Mouse (Mus musculus): ENCODE data around the gene Chd8. TPM values are rescaled to one million over a fixed set of nuclear protein-coding genes. Genes with fewer than 3 reads are reported as not detected.
"Not testable (repeated sequence)": the region's sequence is repeated elsewhere in the genome, so short reads cannot be mapped to it uniquely, and the experiment has no call there.

Gene Chd8
- polyA plus RNA-seq (2015; fragmentation: Nextera tagmentation; extraction: Ambion mirVana), result 15.7 and 17.4 TPM in 2 replicates

- 0% methylated on average over 53 of the region's 54 CpGs for WGBS
These were observed at the start of gene Chd8 for GRCm38 (mm10) chr14:52257484-52258213. TSS of gene Chd8 (minus strand) at chr14:52257780.

DNA sequence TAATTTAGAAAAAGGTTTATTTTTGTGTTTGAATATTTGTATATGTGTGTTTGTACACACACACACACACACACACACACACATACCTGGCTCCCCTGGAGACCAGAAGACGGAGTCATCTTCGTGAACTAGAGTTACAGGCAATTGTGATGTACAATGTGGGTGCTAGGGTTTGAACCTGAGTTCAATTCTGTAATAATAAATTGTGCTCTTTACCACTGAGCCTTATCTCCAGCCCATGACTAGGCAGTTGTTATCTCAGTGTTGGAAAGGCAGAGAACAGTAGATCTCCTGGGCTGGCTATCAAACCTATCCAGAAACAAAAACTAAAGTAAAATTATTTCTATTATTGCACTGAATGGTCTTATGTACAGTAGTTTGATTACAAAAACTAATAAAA, 48.5 kb upstream of the Chd8 start:
- TF ChIP-seq CTCF (IDR thresholded peaks at IDR 0.05; ENCODE audit: low read depth), result no peak
- Histone ChIP-seq H3K36me3 (ENCODE audit: control insufficient read depth, insufficient read depth) (no peaks in the 10 kb centered on the region), H3K4me1 (replicated peaks; ENCODE audit: control insufficient read depth, insufficient read depth, low read length) (peaks cover 5% of the 10 kb centered on the region; the same call in 1 of the 2 replicates), H3K4me3 (ENCODE audit: low read depth, low read length) (no peak overlapping the region), H3K27me3 (replicated peaks; ENCODE audit: control insufficient read depth, insufficient read depth, low read length) (no peaks in the 10 kb centered on the region), H3K9ac (ENCODE audit: low read depth, low read length) (no peak overlapping the region), H3K4me2 (replicated peaks; ENCODE audit: low read depth) (no peak overlapping the region), H3K9me3 (ENCODE audit: control insufficient read depth) (no peaks in the 10 kb centered on the region), H3K27ac (ENCODE audit: low read depth, low read length) (no peak overlapping the region)
- 87% methylated on average over 2 of the region's 2 CpGs for WGBS
- no peak for ATAC-seq

More at GRCm38 (mm10) chr14:52257484-52258213, at the start of gene Chd8:
- no peaks in the 10 kb centered on the region for H3K9me3 ChIP-seq (ENCODE audit: control insufficient read depth)
- no peaks in the 10 kb centered on the region for H3K27me3 ChIP-seq (replicated peaks; ENCODE audit: control insufficient read depth, insufficient read depth, low read length)
- ATAC-seq, result peak; percentile 100
- peak within 1 kb of the TSS; percentile 72 for H3K9ac ChIP-seq (ENCODE audit: low read depth, low read length)
- H3K4me1 ChIP-seq (replicated peaks; ENCODE audit: control insufficient read depth, insufficient read depth, low read length), result no peaks in the 10 kb centered on the region
- peak within 1 kb of the TSS; percentile 68 for H3K4me2 ChIP-seq (replicated peaks; ENCODE audit: low read depth)
- H3K27ac ChIP-seq (ENCODE audit: low read depth, low read length), result peak within 1 kb of the TSS; percentile 85
- H3K36me3 ChIP-seq (ENCODE audit: control insufficient read depth, insufficient read depth), result peaks cover 7% of the 10 kb centered on the region; the same call in 1 of the 2 replicates
- TF ChIP-seq CTCF (IDR thresholded peaks at IDR 0.05; ENCODE audit: low read depth), result peak; percentile 95
- peak within 1 kb of the TSS; percentile 54 for H3K4me3 ChIP-seq (ENCODE audit: low read depth, low read length)

DNA sequence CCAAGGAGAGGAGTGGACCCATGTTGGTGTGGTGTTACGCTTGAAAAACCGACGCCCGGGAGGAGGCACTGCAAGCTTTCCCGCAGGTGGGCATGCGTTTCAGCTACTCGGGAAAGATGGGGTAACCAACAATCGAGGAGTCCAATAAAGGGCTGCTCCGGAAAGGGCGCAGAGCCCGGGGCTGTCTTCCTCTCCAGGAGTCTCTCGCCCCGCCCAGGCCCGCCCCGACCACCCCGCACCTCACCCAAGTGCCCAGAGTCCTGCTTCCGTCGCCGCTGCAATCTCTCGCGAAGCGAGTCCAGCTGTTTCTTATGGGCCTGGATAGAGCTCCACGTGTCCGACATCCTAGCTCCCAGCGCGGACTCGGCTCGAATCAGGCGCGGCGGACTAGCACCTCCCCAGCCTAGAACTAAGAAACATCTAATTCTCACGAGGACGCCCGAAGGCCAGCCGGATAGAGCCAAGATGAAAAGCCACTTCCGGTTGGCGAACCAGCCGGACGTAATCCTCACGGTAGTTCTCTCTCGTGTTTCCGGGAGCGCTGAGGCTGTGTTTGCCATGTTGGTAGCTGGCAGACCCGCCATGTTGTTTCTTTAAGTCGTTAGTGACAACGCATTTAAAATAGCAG, 47.2 kb upstream of the Chd8 start, which contains the start of gene Mettl3:
Mettl3 (minus strand) TSS at position 485 of the 628 bp plus-strand sequence.
- Histone ChIP-seq H3K4me3 (ENCODE audit: low read depth, low read length) (peak within 1 kb of the TSS; percentile 73), H3K27ac (ENCODE audit: low read depth, low read length) (peak within 1 kb of the TSS; percentile 88), H3K9me3 (ENCODE audit: control insufficient read depth) (no peaks in the 10 kb centered on the region), H3K27me3 (replicated peaks; ENCODE audit: control insufficient read depth, insufficient read depth, low read length) (no peaks in the 10 kb centered on the region), H3K4me1 (replicated peaks; ENCODE audit: control insufficient read depth, insufficient read depth, low read length) (peaks cover 5% of the 10 kb centered on the region; the same call in 1 of the 2 replicates), H3K4me2 (replicated peaks; ENCODE audit: low read depth) (peak within 1 kb of the TSS; percentile 66), H3K36me3 (ENCODE audit: control insufficient read depth, insufficient read depth) (peaks cover 7% of the 10 kb centered on the region), H3K9ac (ENCODE audit: low read depth, low read length) (peak within 1 kb of the TSS; percentile 59)
- peak; percentile 94 for ATAC-seq
- WGBS, result under 1% methylated on average over 46 of the region's 46 CpGs
- TF ChIP-seq CTCF (IDR thresholded peaks at IDR 0.05; ENCODE audit: low read depth), result peak; percentile 53

GRCm38 (mm10) chr14:52303517-52303916, 45.9 kb upstream of the Chd8 start:
- not testable (repeated sequence) for H3K27me3 ChIP-seq (replicated peaks; ENCODE audit: control insufficient read depth, insufficient read depth, low read length); H3K27ac ChIP-seq (ENCODE audit: low read depth, low read length); H3K4me3 ChIP-seq (ENCODE audit: low read depth, low read length); H3K9ac ChIP-seq (ENCODE audit: low read depth, low read length); H3K4me1 ChIP-seq (replicated peaks; ENCODE audit: control insufficient read depth, insufficient read depth, low read length); H3K9me3 ChIP-seq (ENCODE audit: control insufficient read depth); ATAC-seq
- Histone ChIP-seq H3K4me2 (replicated peaks; ENCODE audit: low read depth) (peak overlapping the region; percentile 66; the same call in 1 of the 2 replicates), H3K36me3 (ENCODE audit: control insufficient read depth, insufficient read depth) (peaks cover 17% of the 10 kb centered on the region)
- WGBS, result 83% methylated on average over 3 of the region's 3 CpGs

GRCm38 (mm10) chr14:52295558-52296264, 38.1 kb upstream of the Chd8 start:
- H3K4me3 ChIP-seq (ENCODE audit: low read depth, low read length), result no peak overlapping the region
- peaks cover 80% of the 10 kb centered on the region for H3K36me3 ChIP-seq (ENCODE audit: control insufficient read depth, insufficient read depth)
- H3K9ac ChIP-seq (ENCODE audit: low read depth, low read length), result no peak overlapping the region
- 68% methylated on average over 6 of the region's 6 CpGs for WGBS
- H3K27ac ChIP-seq (ENCODE audit: low read depth, low read length), result no peak overlapping the region
- no peaks in the 10 kb centered on the region for H3K4me1 ChIP-seq (replicated peaks; ENCODE audit: control insufficient read depth, insufficient read depth, low read length)
- H3K4me2 ChIP-seq (replicated peaks; ENCODE audit: low read depth), result no peak overlapping the region
- no peaks in the 10 kb centered on the region for H3K27me3 ChIP-seq (replicated peaks; ENCODE audit: control insufficient read depth, insufficient read depth, low read length)
- peak; percentile 73 for TF ChIP-seq CTCF (IDR thresholded peaks at IDR 0.05; ENCODE audit: low read depth)
- H3K9me3 ChIP-seq (ENCODE audit: control insufficient read depth), result no peaks in the 10 kb centered on the region
- peak; percentile 28; the same call in 1 of the 2 replicates for ATAC-seq

GRCm38 (mm10) chr14:52284191-52284590, 26.6 kb upstream of the Chd8 start:
- no peak for ATAC-seq
- Histone ChIP-seq H3K4me1 (replicated peaks; ENCODE audit: control insufficient read depth, insufficient read depth, low read length) (0 out of 2 replicates have a peak, but pooled peaks cover 2% of the 10 kb centered on the region), H3K4me2 (replicated peaks; ENCODE audit: low read depth) (no peak overlapping the region), H3K36me3 (ENCODE audit: control insufficient read depth, insufficient read depth) (peaks cover 33% of the 10 kb centered on the region), H3K4me3 (ENCODE audit: low read depth, low read length) (no peak overlapping the region), H3K27ac (ENCODE audit: low read depth, low read length) (no peak overlapping the region), H3K9me3 (ENCODE audit: control insufficient read depth) (no peaks in the 10 kb centered on the region), H3K9ac (ENCODE audit: low read depth, low read length) (no peak overlapping the region), H3K27me3 (replicated peaks; ENCODE audit: control insufficient read depth, insufficient read depth, low read length) (no peaks in the 10 kb centered on the region)
- no peak for TF ChIP-seq CTCF (IDR thresholded peaks at IDR 0.05; ENCODE audit: low read depth)
- WGBS, result 82% methylated on average over 3 of the region's 3 CpGs

Data from intestine, postnatal 0 days (tissue).